Mouse (Mus musculus): ENCODE measurements around the gene Mpp5. TPM values are rescaled to one million over a fixed set of nuclear protein-coding genes. Genes with fewer than 3 reads are reported as not detected.
A peak's percentile ranks its signal among the peaks of the same experiment; 100 is the strongest.

Mpp5 gene
- total RNA-seq (2014; rRNA removed) = 14.8 and 20.3 TPM in 2 replicates
- 11.5 and 12.2 TPM in 2 replicates for polyA plus RNA-seq (2015; fragmentation: Nextera tagmentation; extraction: Ambion mirVana)

- H3K27me3 ChIP-seq (ENCODE audit: insufficient read depth, low read length) = peaks cover 3% of the 10 kb centered on the region; the same call in 1 of the 2 replicates
- no peak for TF ChIP-seq CTCF (IDR thresholded peaks at IDR 0.05)
- H3K36me3 ChIP-seq (ENCODE audit: insufficient read depth, low read length) = no peaks in the 10 kb centered on the region
- peak within 1 kb of the TSS; percentile 66 for H3K4me3 ChIP-seq (ENCODE audit: low read depth, low read length)
- H3K4me2 ChIP-seq (ENCODE audit: low read depth, low read length, poor library complexity, severe bottlenecking) = peak within 1 kb of the TSS; percentile 88
- H3K27ac ChIP-seq (ENCODE audit: low read depth, low read length) = peak within 1 kb of the TSS; percentile 60
- peak; percentile 100 for ATAC-seq (ENCODE audit: low FRiP score)
- WGBS = under 1% methylated on average over 78 of the region's 98 CpGs
- H3K9ac ChIP-seq (replicated peaks; ENCODE audit: low read length, poor library complexity, severe bottlenecking) = peak within 1 kb of the TSS; percentile 73
- no peaks in the 10 kb centered on the region for H3K4me1 ChIP-seq (ENCODE audit: insufficient read depth, low read length)
- H3K9me3 ChIP-seq (ENCODE audit: low read length) = no peaks in the 10 kb centered on the region
- peak; percentile 98 for DNase-seq (ENCODE audit: low spot score)
These were observed at the start of gene Mpp5 for GRCm38 (mm10) chr12:78748557-78749377. Mpp5 (plus strand) TSS chr12:78748907.

DNA sequence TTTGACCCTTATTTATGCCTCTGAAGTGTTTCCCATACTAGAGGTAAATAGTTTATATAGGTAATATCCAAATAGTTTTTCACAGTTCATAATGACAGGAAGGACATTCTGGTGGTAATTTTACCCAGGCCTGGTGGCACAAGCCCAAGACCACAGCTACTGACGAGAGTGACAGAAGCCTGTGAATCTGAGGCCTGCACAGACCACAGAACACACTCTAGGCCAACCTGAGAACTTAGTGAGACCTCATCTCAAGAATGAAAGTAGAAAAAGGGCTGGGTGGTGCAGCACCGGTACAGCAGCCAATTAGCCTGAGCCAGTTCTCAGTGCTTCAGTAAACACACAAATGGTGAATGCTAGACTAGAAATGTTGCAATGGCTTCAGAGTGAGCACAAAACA lies 30.9 kb upstream of the Mpp5 start:
- Histone ChIP-seq H3K36me3 (ENCODE audit: insufficient read depth, low read length) (no peaks in the 10 kb centered on the region), H3K27ac (ENCODE audit: low read depth, low read length) (no peak overlapping the region), H3K4me3 (ENCODE audit: low read depth, low read length) (no peak overlapping the region), H3K4me1 (ENCODE audit: insufficient read depth, low read length) (no peaks in the 10 kb centered on the region), H3K9me3 (ENCODE audit: low read length) (no peaks in the 10 kb centered on the region), H3K9ac (replicated peaks; ENCODE audit: low read length, poor library complexity, severe bottlenecking) (no peak overlapping the region), H3K4me2 (ENCODE audit: low read depth, low read length, poor library complexity, severe bottlenecking) (no peak overlapping the region), H3K27me3 (ENCODE audit: insufficient read depth, low read length) (no peaks in the 10 kb centered on the region)
- no peak for TF ChIP-seq CTCF (IDR thresholded peaks at IDR 0.05)
- no peak for DNase-seq (ENCODE audit: low spot score)
- 89% methylated on average over 2 of the region's 2 CpGs for WGBS
- no peak for ATAC-seq (ENCODE audit: low FRiP score)

GRCm38 (mm10) chr12:78727723-78728122 lies 21.0 kb upstream of the Mpp5 start:
- Histone ChIP-seq H3K36me3 (ENCODE audit: insufficient read depth, low read length) (no peaks in the 10 kb centered on the region), H3K4me1 (ENCODE audit: insufficient read depth, low read length) (no peaks in the 10 kb centered on the region), H3K27ac (ENCODE audit: low read depth, low read length) (no peak overlapping the region), H3K4me2 (ENCODE audit: low read depth, low read length, poor library complexity, severe bottlenecking) (no peak overlapping the region), H3K4me3 (ENCODE audit: low read depth, low read length) (no peak overlapping the region), H3K9me3 (ENCODE audit: low read length) (no peaks in the 10 kb centered on the region), H3K9ac (replicated peaks; ENCODE audit: low read length, poor library complexity, severe bottlenecking) (no peak overlapping the region), H3K27me3 (ENCODE audit: insufficient read depth, low read length) (no peaks in the 10 kb centered on the region)
- no peak for ATAC-seq (ENCODE audit: low FRiP score)
- no peak for DNase-seq (ENCODE audit: low spot score)
- WGBS = 60% methylated on average over 4 of the region's 4 CpGs
- TF ChIP-seq CTCF (IDR thresholded peaks at IDR 0.05) = no peak

DNA sequence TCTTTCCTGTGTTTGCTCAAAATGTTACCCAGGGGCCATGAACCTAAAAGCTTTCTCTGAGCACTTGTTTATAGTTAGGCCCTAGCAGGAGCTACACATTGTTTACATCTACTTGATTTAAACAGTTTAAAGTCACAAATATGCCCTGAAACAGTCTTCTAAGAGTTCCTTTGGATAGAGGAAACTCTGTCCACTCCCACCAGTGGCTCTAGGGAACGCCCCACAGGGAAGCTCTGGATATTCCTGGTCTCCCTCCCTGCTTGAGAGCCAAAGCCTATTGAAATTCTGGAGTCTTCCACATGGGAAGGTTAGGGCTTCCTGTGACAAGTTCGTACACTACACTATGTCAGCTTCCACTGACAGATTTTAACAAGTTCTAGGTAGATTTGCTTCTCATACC lies 9.1 kb upstream of the Mpp5 start:
- no peak for TF ChIP-seq CTCF (IDR thresholded peaks at IDR 0.05)
- DNase-seq (ENCODE audit: low spot score) (no peak), ATAC-seq (ENCODE audit: low FRiP score) (no peak)
- no peaks in the 10 kb centered on the region for H3K4me1 ChIP-seq (ENCODE audit: insufficient read depth, low read length)
- no peak overlapping the region for H3K4me2 ChIP-seq (ENCODE audit: low read depth, low read length, poor library complexity, severe bottlenecking)
- H3K4me3 ChIP-seq (ENCODE audit: low read depth, low read length) = no peak overlapping the region
- H3K36me3 ChIP-seq (ENCODE audit: insufficient read depth, low read length) = no peaks in the 10 kb centered on the region
- no peak overlapping the region for H3K9ac ChIP-seq (replicated peaks; ENCODE audit: low read length, poor library complexity, severe bottlenecking)
- H3K27me3 ChIP-seq (ENCODE audit: insufficient read depth, low read length) = no peaks in the 10 kb centered on the region
- H3K9me3 ChIP-seq (ENCODE audit: low read length) = no peaks in the 10 kb centered on the region
- WGBS = 78% methylated on average over 2 of the region's 2 CpGs
- no peak overlapping the region for H3K27ac ChIP-seq (ENCODE audit: low read depth, low read length)

DNA sequence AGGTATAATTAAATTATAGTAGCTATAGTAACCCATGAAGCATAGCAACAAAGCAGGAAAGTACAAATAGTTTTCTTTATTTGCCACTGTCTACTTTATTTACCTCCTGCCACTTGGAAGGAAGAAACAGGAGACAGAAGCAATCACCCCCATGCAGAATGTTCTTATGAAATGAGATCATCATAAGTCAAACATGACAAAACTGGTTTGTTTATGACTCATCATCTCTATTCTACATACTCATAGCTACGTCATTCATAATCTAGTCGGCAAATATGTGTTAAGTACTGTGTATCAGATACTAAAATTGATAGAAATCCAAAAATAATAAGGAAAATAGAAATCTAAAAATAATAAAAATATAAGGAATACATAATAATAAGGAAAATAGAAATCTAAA lies 8.4 kb upstream of the Mpp5 start:
- WGBS = 93% methylated on average over 2 of the region's 2 CpGs
- H3K4me2 ChIP-seq (ENCODE audit: low read depth, low read length, poor library complexity, severe bottlenecking) = no peak overlapping the region
- ATAC-seq (ENCODE audit: low FRiP score) = no peak

GRCm38 (mm10) chr12:78746226-78746625 lies 2.5 kb upstream of the Mpp5 start:
- no peak overlapping the region for H3K4me3 ChIP-seq (ENCODE audit: low read depth, low read length)
- H3K9me3 ChIP-seq (ENCODE audit: low read length) = no peaks in the 10 kb centered on the region
- DNase-seq (ENCODE audit: low spot score) (no peak), ATAC-seq (ENCODE audit: low FRiP score) (no peak)
- H3K9ac ChIP-seq (replicated peaks; ENCODE audit: low read length, poor library complexity, severe bottlenecking) = no peak overlapping the region
- H3K27me3 ChIP-seq (ENCODE audit: insufficient read depth, low read length) = peaks cover 3% of the 10 kb centered on the region; the same call in 1 of the 2 replicates
- H3K4me2 ChIP-seq (ENCODE audit: low read depth, low read length, poor library complexity, severe bottlenecking) = no peak overlapping the region
- no peaks in the 10 kb centered on the region for H3K4me1 ChIP-seq (ENCODE audit: insufficient read depth, low read length)
- no peak for TF ChIP-seq CTCF (IDR thresholded peaks at IDR 0.05)
- no peak overlapping the region for H3K27ac ChIP-seq (ENCODE audit: low read depth, low read length)
- no peaks in the 10 kb centered on the region for H3K36me3 ChIP-seq (ENCODE audit: insufficient read depth, low read length)
- 81% methylated on average over 6 of the region's 6 CpGs for WGBS

More for the DNA sequence above, 8.4 kb upstream of the Mpp5 start:
- Histone ChIP-seq H3K4me3 (ENCODE audit: low read depth, low read length) (no peak overlapping the region), H3K9ac (replicated peaks; ENCODE audit: low read length, poor library complexity, severe bottlenecking) (no peak overlapping the region), H3K36me3 (ENCODE audit: insufficient read depth, low read length) (no peaks in the 10 kb centered on the region), H3K4me1 (ENCODE audit: insufficient read depth, low read length) (no peaks in the 10 kb centered on the region), H3K27me3 (ENCODE audit: insufficient read depth, low read length) (no peaks in the 10 kb centered on the region), H3K9me3 (ENCODE audit: low read length) (no peaks in the 10 kb centered on the region), H3K27ac (ENCODE audit: low read depth, low read length) (no peak overlapping the region)
- DNase-seq (ENCODE audit: low spot score) = no peak
- TF ChIP-seq CTCF (IDR thresholded peaks at IDR 0.05) = no peak

All from midbrain, postnatal 0 days (tissue).